Mouse (Mus musculus) c-Kit-negative CD71-positive TER-119-positive erythroid progenitor cells, embryonic 14.5 days (primary cell): Measurements from ENCODE around the gene Gtf3c5.
A peak's percentile ranks its signal among the peaks of the same experiment; 100 is the strongest.

Experiments used
- DNase-seq: peaks from one replicate; pipeline ENCODE4 v3.0.0-alpha.2; 2013; ENCODE audit warnings: low read depth, low spot score

The Gtf3c5 gene

GRCm38 (mm10) chr2:28607341-28608165 is 24.0 kb upstream of the Gtf3c5 start:
- DNase-seq = no peak

GRCm38 (mm10) chr2:28606601-28607340 is 23.2 kb upstream of the Gtf3c5 start:
- DNase-seq = no peak

- no peak for DNase-seq
Observed at GRCm38 (mm10) chr2:28605789-28606541, 22.4 kb upstream of the Gtf3c5 start.

DNA sequence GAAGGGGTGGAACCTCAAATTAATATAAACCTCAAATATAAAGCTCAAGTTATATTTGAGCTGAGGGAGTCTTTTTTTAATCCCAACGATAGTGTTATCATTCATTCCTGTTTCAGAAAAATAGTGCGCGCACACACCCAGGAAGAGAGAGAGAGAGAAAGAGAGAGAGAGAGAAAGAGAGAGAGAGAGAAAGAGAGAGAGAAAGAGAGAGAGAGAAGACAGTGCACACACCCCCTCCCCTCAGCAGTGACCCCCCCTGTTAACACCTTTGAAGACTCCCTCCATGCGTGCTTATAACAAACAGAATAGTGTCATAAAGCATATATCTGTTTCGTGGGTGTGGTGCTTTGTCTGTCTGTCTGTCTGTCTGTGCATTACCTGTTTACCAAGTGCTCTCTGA is 20.0 kb upstream of the Gtf3c5 start:
- no peak for DNase-seq

DNA sequence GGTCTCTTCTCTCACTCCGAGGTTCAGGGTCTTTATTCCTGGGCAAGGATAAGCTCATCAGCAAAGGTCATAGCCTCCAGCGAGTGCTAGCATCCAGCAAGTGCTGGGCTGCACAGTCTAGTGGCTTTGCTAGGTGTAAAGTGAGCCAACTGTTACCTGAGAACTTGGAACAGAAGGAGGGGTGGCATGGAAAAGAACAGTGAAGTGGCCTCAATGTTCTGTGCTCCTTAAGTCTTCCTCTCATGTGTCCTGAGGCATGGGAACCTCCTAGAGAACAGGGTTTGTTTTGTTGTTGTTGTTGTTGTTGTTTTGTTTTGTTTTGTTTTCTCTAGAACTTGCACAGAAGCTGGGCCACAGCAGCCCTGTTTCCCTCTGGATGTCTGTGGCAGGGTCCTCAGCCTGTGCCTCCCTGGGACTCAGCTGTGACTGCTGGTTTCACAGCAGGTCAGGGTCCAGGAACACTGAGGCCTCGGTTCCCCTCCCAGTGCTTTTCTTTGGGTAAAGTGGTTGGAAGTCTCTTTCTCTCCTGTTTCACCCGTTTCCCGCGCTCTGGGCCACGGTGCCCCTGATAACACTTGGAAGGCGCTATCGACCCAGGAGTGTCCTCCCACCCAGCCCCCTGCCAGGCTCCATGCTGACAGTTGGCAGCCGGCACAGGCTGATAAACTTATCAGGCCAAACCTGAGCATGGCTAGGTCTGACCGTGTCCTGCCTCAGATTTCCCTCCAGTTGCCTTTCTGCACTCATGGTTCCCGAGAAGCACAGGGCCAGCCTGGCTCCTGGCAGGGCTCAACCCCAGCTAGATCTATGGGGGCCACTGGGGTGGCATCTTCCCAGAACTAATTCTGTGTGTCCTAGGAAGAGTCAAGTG is 18.4 kb upstream of the Gtf3c5 start:
- DNase-seq = peak; percentile 86

DNA sequence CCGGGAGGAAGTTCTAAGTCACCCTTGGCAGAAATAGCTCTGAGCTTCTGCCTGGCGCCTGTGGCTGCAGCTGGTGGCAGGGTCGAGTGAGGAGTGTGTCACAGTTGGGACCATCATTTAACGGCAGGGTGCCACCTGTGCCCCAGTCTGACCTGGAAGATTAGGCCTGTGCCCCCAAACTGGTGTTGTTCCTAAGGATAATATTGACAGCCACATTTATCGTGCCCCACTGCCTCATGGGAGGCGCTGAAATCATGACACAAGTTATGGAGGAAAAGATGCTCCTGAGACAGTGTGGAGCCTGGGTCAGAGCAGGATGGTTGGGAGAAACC is 16.0 kb upstream of the Gtf3c5 start:
- DNase-seq = no peak

DNA sequence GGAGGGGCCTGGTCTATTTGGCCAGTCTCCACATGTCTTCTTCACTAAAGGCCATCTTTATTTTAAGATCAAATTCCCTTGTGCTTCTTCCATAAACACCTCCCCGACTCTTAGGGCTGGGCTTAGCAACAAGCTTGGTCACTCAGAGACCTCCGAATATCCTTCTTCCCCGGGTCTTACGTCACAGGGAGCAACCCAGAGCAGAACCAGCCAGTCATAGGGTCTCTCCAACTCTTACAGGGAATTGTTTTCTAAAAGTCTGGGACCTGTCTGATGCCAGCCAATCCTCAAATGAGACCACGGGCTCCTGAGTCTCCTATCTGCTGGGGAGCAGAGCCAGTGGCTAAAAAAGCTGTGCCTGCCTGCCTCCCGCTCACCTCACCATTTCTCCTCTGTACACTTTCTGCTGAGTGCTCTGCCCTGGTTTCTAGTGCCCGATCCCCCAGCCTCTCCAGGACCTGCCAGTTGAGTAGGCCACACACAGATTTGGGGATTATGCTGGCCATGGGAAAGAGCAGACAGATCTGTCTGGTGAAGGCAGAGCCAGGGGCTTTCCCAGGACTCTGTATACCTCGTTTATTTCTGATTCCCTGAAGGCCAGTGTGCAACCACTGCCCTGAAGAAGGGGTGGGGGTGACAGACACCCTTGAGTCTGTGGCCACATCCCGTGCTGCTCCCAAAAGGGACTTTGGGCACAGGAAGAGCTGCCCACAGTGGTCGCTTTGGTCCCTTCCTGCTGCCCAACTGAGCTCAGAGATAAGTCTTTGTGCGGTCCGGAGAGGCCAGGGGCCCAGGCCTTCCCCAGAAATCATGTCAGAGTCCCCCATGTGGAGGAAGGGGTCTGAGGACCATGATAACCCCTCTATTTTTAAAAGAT is 15.4 kb upstream of the Gtf3c5 start:
- DNase-seq = no peak

GRCm38 (mm10) chr2:28597733-28598547 is 14.4 kb upstream of the Gtf3c5 start:
- no peak for DNase-seq

DNA sequence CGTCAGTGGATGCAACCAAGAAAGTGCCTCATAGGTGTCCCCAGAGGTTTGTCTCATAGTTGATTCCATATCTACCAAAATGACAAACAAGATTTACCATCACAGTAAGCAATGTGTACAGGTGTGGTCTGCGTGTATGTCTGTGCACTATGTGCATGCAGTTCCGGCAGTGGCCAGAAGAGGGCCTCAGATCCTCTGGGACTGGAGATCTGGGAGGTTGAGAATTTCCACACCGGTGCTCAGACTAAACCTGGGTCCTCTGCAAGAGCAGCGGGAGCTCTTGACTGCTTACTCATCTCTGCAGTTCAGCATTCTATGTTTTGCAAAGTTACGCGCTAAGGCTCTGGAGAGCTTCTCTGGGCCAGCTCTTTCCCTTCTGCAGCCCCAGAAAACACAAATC is 13.4 kb upstream of the Gtf3c5 start:
- DNase-seq = peak; percentile 75

DNA sequence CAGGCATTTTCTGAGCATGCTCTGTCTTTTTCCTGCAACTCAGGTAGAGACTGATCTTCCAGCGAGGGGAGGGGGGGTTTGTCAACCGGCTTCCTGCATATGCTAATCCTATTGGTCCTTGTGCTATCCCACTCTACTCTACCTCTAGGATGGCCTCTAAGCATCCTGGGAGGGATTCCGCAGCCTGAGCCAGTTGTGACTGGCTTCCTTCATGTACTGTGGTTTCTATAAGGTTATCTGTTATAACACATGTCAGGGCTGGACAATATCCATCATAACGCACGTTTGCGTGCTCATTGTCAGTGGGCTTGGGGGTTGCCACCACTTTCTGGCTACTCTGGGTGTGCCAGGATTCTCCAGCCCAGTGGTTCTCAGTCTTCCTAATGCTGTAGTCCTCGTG is 12.5 kb upstream of the Gtf3c5 start:
- no peak for DNase-seq

DNA sequence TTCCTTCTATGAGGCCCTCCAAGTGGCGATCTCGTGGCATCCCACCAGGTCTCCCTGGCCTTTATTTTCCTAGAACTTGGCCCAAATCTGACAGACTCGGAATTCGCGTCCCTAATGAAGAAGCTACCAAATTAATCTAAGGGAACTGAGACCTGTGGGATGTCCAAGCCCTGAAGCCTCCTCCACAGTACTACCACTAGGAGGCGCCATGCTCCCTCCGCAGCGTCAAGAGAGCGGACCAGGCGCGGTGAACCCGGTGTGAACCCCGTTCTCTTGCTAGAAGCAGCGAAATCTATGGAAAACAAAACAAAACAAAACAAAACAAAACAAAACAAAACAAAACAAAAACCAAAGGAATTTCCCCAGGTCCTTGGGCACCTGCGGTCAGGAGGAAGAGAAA is 9.3 kb upstream of the Gtf3c5 start:
- peak; percentile 75 for DNase-seq

DNA sequence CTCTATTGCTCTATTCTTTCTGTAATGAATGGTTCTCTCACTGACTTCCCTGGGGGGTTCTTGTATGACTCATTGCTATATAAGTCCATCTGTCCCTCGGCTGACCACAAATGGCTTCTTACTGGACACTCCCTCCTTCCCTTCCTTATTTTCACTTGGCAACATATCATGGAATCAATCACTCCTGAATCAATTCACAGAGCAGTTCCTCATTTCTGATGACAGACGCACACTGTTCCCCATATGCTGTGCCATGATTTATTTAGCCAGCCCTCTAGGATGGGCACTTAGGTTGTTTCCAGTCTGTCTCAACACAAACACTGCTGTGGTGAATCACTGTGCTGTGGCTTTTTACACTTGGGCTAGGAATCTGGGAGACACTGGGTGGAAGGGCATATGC is 7.9 kb upstream of the Gtf3c5 start:
- no peak for DNase-seq

- DNase-seq = no peak
Observed at GRCm38 (mm10) chr2:28588574-28588973, 5.0 kb upstream of the Gtf3c5 start.

DNA sequence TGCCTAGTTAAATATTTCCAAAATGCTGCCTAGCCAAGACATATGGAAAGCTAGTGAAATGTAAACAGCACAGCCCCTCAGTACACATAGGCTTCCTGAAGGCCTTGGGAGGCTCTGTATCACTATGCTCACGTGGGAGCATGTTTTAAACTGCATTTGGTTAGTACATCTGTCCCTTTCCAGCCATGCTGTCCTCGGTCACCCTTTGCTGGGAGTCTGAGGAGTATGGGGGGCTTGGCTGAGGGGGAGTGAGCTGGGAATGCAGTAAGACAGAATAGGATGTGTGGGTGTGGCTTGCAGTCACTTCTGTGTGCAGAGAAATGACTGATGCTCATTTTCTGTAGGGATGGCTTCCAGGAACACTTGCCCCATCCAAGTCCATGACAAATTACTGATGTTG is 2.2 kb upstream of the Gtf3c5 start:
- DNase-seq = no peak

DNA sequence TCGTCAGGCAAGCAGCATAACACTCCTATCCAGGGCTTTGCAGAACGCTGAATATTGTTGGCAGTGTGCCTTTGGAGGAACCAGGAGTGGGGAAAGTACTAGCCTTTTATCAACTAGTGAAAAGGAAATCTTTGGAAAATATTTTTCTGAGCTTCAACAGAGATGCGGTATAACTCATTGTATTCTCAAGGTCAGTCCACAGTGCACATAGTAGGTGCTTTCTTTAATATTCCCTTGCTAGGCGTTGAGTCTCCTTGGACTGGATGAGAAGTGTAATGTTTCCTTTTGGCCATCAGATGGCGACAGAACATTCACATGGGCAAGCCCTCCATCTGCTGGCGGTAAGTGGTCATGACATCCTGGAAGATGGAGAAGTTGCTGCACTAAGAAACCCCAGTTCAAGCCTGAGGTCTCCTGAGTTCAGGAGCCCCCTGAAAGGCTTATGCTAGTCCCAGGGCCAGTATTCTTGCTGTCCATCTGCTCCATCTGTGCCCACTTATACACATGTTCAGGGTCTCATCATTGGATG is 1.6 kb upstream of the Gtf3c5 start:
- DNase-seq = peak; percentile 81

- peak; percentile 84 for DNase-seq
Observed at GRCm38 (mm10) chr2:28582647-28583353, 751 bp downstream of the Gtf3c5 start.

GRCm38 (mm10) chr2:28578003-28578402 is 5.5 kb downstream of the Gtf3c5 start:
- DNase-seq = no peak

DNA sequence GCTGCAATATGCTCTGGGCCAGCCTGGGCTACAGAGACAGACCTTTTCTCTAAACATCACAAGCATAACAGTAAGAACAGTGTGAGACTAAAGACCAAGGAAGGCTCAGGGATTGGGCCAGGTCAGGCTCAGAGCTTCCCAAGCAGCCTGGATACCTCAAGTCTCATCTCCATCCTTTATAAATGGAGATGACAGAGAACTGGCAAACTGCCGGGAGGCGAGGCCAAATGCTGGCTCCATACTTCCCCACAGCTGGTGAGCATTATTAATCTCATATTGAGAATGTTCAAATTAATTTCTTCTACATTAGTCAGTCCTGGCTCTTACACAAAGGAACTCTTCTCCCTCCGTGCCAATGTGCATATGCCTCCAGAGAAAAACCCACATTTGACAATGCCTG is 6.7 kb downstream of the Gtf3c5 start:
- no peak for DNase-seq

DNA sequence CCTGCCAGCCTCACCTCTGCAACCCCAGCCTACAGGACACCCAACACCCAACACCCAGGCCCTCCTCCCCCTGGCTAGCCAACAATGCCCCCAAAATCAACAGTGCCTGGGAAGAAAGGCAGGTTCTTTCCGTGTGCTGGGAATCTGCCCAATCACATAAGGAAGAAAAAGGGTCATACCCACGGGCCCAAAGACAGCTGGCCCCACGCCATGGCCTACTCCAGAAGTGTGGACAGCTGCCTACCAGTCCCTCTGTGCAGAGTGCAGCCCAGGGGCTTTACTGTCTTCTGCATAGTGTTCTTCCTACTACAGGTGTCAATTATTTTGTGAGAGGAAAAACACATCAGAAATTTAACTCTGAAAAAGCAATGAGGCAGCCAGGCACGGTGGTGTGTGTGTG is 8.2 kb downstream of the Gtf3c5 start:
- no peak for DNase-seq
